Mouse (Mus musculus) embryonic facial prominence, embryonic 11.5 days (tissue): Measurements from ENCODE around the gene Vdac1. TPM values are rescaled to one million over a fixed set of nuclear protein-coding genes. Genes with fewer than 3 reads are reported as not detected.

Experiments
- ATAC-seq: fragments of 200-750 bp; cut with Nextera tagmentation; replicated peaks from 2 replicates; pipeline ENCODE4 v1.8.0; 2017; ENCODE audit warnings: low read depth; ENCODE audit not compliant: insufficient number of reproducible peaks, low FRiP score, low TSS enrichment
- DNase-seq: peaks from one replicate; pipeline ENCODE4 v3.0.0-alpha.2; 2015; ENCODE audit warnings: low spot score
- H3K27ac ChIP-seq: fragments of 300-500 bp; sonication (generic); replicated peaks from 2 replicates; pipeline ENCODE4 v1.5.1; 2014; ENCODE audit warnings: mild to moderate bottlenecking, low read depth, low read length, control low read depth
- H3K27me3 ChIP-seq: fragments of 300-500 bp; sonication (generic); 2 replicates; pipeline ENCODE4 v1.6.1; 2014; ENCODE audit warnings: mild to moderate bottlenecking, low read length, moderate library complexity, mixed read lengths; ENCODE audit not compliant: control insufficient read depth, insufficient read depth
- H3K36me3 ChIP-seq: fragments of 300-500 bp; sonication (generic); replicated peaks from 2 replicates; pipeline ENCODE4 v1.6.1; 2014; ENCODE audit warnings: low read depth, mild to moderate bottlenecking, low read length, moderate library complexity, mixed read lengths; ENCODE audit not compliant: control insufficient read depth, insufficient read depth
- H3K4me1 ChIP-seq: fragments of 300-500 bp; sonication (generic); 2 replicates; pipeline ENCODE4 v1.6.1; 2014; ENCODE audit warnings: low read length, mixed read lengths; ENCODE audit not compliant: control insufficient read depth, insufficient read depth
- H3K4me2 ChIP-seq: fragments of 300-500 bp; sonication (generic); 2 replicates; pipeline ENCODE4 v1.6.1; 2014; ENCODE audit warnings: low read depth, mild to moderate bottlenecking, control low read depth, low read length, moderate library complexity
- H3K4me3 ChIP-seq: fragments of 300-500 bp; sonication (generic); 2 replicates; pipeline ENCODE4 v1.5.1; 2014; ENCODE audit warnings: low read depth, low read length, control low read depth
- H3K9ac ChIP-seq: fragments of 300-500 bp; sonication (generic); replicated peaks from 2 replicates; pipeline ENCODE4 v1.6.1; 2014; ENCODE audit warnings: mild to moderate bottlenecking, control low read depth, low read length
- H3K9me3 ChIP-seq: fragments of 300-500 bp; sonication (generic); replicated peaks from 2 replicates; pipeline ENCODE4 v1.6.1; 2016; ENCODE audit warnings: mild to moderate bottlenecking, low read length, inconsistent platforms, mixed read lengths; ENCODE audit not compliant: control insufficient read depth
- WGBS: fragments of 180-500 bp; shearing (Covaris S2); extraction: QIAGEN DNeasy Blood & Tissue Kit; methylation state at CpG from one replicate; pipeline ENCODE4 v1.1.7; 2014; 5-methylcytosine and 5-hydroxymethylcytosine counted together
- polyA plus RNA-seq: library from polyadenylated mRNA; unstranded; fragments of >200 nt; fragmentation: Nextera tagmentation; extraction: Ambion mirVana; gene quantifications from 2 replicates; pipeline ENCODE4 v1.2.1, GENCODE M21; 2014

The Vdac1 gene
- polyA plus RNA-seq, 1 experiment from 2014 or later = 222 TPM

DNA sequence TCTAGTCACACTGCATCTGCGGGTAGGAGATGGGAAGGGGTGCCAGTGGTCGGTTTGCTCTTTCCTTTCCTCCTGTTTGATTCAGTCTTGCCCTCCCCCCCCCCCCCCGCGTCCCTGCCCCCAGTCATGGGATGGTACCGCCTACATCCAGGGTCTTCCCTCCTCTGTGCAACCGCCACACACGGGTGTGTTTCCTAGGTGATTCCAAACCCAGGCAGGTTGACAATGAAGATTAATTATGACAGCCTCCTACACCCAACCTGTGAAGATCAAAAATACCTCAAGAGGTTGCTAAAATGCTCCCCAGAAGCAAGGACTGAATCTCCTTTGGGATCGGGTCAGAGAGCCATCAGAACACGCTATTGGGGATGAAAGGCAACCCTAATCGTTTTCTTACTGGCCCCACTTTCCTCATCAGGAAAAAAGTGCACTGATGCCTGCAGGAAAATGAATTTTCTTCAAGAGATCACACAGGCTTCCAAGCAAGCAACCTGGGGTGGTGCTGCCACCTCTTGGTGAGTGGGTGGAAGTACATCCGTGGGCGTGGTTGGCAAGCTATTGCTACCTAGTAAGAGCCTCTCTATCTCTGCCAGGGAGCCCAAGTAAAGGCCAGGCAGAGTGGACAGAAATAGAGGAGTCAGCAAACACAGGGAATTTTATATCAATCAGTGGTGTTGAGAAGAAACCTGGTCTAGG is 14.6 kb upstream of the Vdac1 start:
- ATAC-seq = no peak
- WGBS = 17% methylated on average over 10 of the region's 12 CpGs
- H3K4me3 ChIP-seq = peak overlapping the region; percentile 18; the same call in 1 of the 2 replicates
- H3K4me2 ChIP-seq = peak overlapping the region; percentile 41
- H3K27me3 ChIP-seq = no peaks in the 10 kb centered on the region
- H3K9me3 ChIP-seq = no peaks in the 10 kb centered on the region
- no peaks in the 10 kb centered on the region for H3K4me1 ChIP-seq
- no peak overlapping the region for H3K27ac ChIP-seq
- H3K36me3 ChIP-seq = no peaks in the 10 kb centered on the region
- peak; percentile 94 for DNase-seq
- H3K9ac ChIP-seq = no peak overlapping the region

DNA sequence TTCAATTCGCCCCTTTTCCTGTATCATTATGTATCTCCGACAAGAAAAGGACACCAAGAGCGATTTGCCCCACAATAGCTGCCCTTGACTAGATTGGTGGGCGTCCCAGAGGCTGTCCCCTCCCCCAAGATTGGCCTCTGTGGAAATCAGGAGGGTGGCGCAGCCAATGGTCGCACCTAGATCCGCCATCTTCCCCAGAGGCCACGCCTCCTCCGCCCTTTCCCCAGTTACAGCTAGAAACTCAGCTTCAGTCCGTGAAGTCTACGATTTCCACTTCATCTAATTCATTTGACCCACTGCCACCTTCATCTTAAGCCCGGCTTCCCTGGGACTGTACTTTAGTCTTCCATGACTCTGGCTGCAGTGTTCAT is 14.0 kb upstream of the Vdac1 start:
- ATAC-seq = no peak
- H3K27me3 ChIP-seq = no peaks in the 10 kb centered on the region
- H3K36me3 ChIP-seq = no peaks in the 10 kb centered on the region
- WGBS = 8% methylated on average over 12 of the region's 12 CpGs
- H3K27ac ChIP-seq = no peak overlapping the region
- peak overlapping the region; percentile 18; the same call in 1 of the 2 replicates for H3K4me3 ChIP-seq
- H3K4me1 ChIP-seq = no peaks in the 10 kb centered on the region
- peak; percentile 77 for DNase-seq
- H3K9me3 ChIP-seq = no peaks in the 10 kb centered on the region
- 0 out of 2 replicates have a peak overlapping the region, but pooled peaks have one; percentile 18 for H3K9ac ChIP-seq
- peak overlapping the region; percentile 41 for H3K4me2 ChIP-seq

GRCm38 (mm10) chr11:52348156-52348555 is 12.5 kb upstream of the Vdac1 start:
- H3K4me2 ChIP-seq = no peak overlapping the region
- no peak overlapping the region for H3K27ac ChIP-seq
- DNase-seq (no peak), ATAC-seq (no peak)
- no peaks in the 10 kb centered on the region for H3K4me1 ChIP-seq
- H3K9me3 ChIP-seq = no peaks in the 10 kb centered on the region
- H3K4me3 ChIP-seq = no peak overlapping the region
- no peaks in the 10 kb centered on the region for H3K36me3 ChIP-seq
- H3K9ac ChIP-seq = no peak overlapping the region
- H3K27me3 ChIP-seq = no peaks in the 10 kb centered on the region
- 87% methylated on average over 4 of the region's 4 CpGs for WGBS

- no peak overlapping the region for H3K4me2 ChIP-seq
- no peak overlapping the region for H3K27ac ChIP-seq
- H3K36me3 ChIP-seq = no peaks in the 10 kb centered on the region
- no peak for DNase-seq
- no peak overlapping the region for H3K9ac ChIP-seq
- ATAC-seq = no peak
- 71% methylated on average over 3 of the region's 3 CpGs for WGBS
- no peaks in the 10 kb centered on the region for H3K27me3 ChIP-seq
- H3K4me3 ChIP-seq = no peak overlapping the region
- H3K9me3 ChIP-seq = no peaks in the 10 kb centered on the region
- H3K4me1 ChIP-seq = no peaks in the 10 kb centered on the region
Measured at GRCm38 (mm10) chr11:52348724-52349123, 11.9 kb upstream of the Vdac1 start.

DNA sequence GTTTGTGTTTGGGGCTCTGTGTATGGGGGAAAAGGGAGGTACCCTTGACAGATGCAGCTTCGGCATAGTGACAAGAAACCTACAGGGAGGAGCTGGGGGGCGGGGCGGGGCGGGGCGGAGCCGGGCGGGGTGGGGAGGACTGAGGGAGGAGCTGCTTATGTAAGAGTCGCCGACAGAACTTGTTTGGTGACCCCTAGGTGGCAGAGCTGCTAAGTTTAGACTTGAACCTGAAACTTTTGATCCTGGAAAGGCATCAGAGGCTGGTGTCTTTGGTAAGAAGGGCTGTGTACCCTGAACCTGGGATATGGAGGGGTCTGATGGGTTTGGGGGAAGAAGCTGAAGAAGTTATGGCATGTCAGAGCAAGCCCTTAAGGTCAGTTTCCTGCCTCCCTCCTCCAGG is 9.7 kb upstream of the Vdac1 start:
- Histone ChIP-seq H3K4me1 (no peaks in the 10 kb centered on the region), H3K4me2 (no peak overlapping the region), H3K4me3 (no peak overlapping the region), H3K27ac (no peak overlapping the region), H3K36me3 (no peaks in the 10 kb centered on the region), H3K9me3 (no peaks in the 10 kb centered on the region), H3K9ac (no peak overlapping the region), H3K27me3 (no peaks in the 10 kb centered on the region)
- 2% methylated on average over 9 of the region's 9 CpGs for WGBS
- no peak for ATAC-seq
- DNase-seq = peak; percentile 61

- H3K36me3 ChIP-seq = no peaks in the 10 kb centered on the region
- no peak for DNase-seq
- H3K4me3 ChIP-seq = no peak overlapping the region
- H3K4me2 ChIP-seq = no peak overlapping the region
- ATAC-seq = no peak
- no peaks in the 10 kb centered on the region for H3K9me3 ChIP-seq
- no peak overlapping the region for H3K9ac ChIP-seq
- H3K27ac ChIP-seq = no peak overlapping the region
- 93% methylated on average over 3 of the region's 3 CpGs for WGBS
- H3K27me3 ChIP-seq = no peaks in the 10 kb centered on the region
- H3K4me1 ChIP-seq = no peaks in the 10 kb centered on the region
Measured at GRCm38 (mm10) chr11:52352271-52352670, 8.4 kb upstream of the Vdac1 start.

- Histone ChIP-seq H3K36me3 (no peaks in the 10 kb centered on the region), H3K27me3 (no peaks in the 10 kb centered on the region), H3K9me3 (no peaks in the 10 kb centered on the region), H3K9ac (no peak overlapping the region), H3K4me3 (no peak overlapping the region), H3K4me1 (no peaks in the 10 kb centered on the region), H3K27ac (no peak overlapping the region), H3K4me2 (no peak overlapping the region)
- 81% methylated on average over 5 of the region's 5 CpGs for WGBS
- no peak for DNase-seq
- no peak for ATAC-seq
Measured at GRCm38 (mm10) chr11:52354644-52355043, 6.0 kb upstream of the Vdac1 start.

DNA sequence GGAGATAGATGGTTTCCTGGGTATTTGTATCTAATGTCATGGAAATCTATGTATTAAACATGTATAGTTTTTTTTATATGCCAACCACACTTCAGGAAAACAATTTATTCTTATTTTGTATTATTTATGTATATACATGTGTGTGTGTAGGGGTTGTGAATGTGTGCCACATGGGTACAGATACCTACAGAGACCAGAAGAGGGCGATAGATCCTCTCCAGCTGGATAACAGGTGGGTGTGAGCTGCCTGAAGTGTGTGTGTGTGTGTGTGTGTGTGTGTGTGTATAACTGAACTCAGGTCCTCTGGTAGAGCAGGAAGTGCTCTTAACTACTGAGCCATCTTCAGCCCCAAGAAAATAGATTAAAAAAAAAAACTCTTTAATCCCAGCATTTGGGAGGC is 5.1 kb upstream of the Vdac1 start:
- 90% methylated on average over 1 of the region's 1 CpGs for WGBS
- H3K4me1 ChIP-seq = no peaks in the 10 kb centered on the region
- no peak overlapping the region for H3K4me3 ChIP-seq
- ATAC-seq = no peak
- no peaks in the 10 kb centered on the region for H3K36me3 ChIP-seq
- no peak overlapping the region for H3K9ac ChIP-seq
- H3K27ac ChIP-seq = no peak overlapping the region
- no peak overlapping the region for H3K4me2 ChIP-seq
- no peaks in the 10 kb centered on the region for H3K27me3 ChIP-seq
- DNase-seq = no peak
- H3K9me3 ChIP-seq = no peaks in the 10 kb centered on the region
